ENCODE assay signal across 10 mouse cellular contexts in genomic region chr8:64152216-64152804, GRCm38 (mm10). TPM values are rescaled to one million over a fixed set of nuclear protein-coding genes. Genes with fewer than 3 reads are reported as not detected.
DNase-seq lines count a peak whose midpoint lies in the region; ATAC-seq and TF ChIP-seq lines count a peak whose summit lies in the region.
"Had no signal": no experiment of that assay in that cellular context is flagged by ENCODE, and none has a peak within 500 bp of the region (broad histone marks: within the 10 kb centered on the region; RNA-seq: fewer than 3 reads in every experiment).

No protein-coding gene starts in this region.

- TF ChIP-seq CTCF in midbrain, postnatal 0 days (IDR thresholded peaks at IDR 0.05): no peak

- no peaks in the 10 kb centered on the region; the same call in 1 of the 2 replicates for H3K4me1 ChIP-seq in forebrain, embryonic 11.5 days (replicated peaks; ENCODE audit: control insufficient read depth, insufficient read depth, low read length)
- H3K4me1 ChIP-seq in forebrain, embryonic 12.5 days: peaks cover 6% of the 10 kb centered on the region
- H3K4me1 ChIP-seq in forebrain, embryonic 16.5 days (replicated peaks; ENCODE audit: control insufficient read depth, insufficient read depth, low read length): peaks cover 6% of the 10 kb centered on the region
- no peaks in the 10 kb centered on the region for H3K4me1 ChIP-seq in midbrain, postnatal 0 days (ENCODE audit: insufficient read depth, low read length)
- 0 out of 2 replicates have a peak, but pooled peaks cover 3% of the 10 kb centered on the region for H3K4me1 ChIP-seq in embryonic facial prominence, embryonic 10.5 days
- no peaks in the 10 kb centered on the region for H3K4me1 ChIP-seq in kidney, embryonic 15.5 days

- no peak overlapping the region for H3K4me2 ChIP-seq in forebrain, embryonic 11.5 days (ENCODE audit: low read depth, low read length, severe bottlenecking)
- no peak overlapping the region for H3K4me2 ChIP-seq in forebrain, embryonic 12.5 days
- no peak overlapping the region for H3K4me2 ChIP-seq in forebrain, embryonic 16.5 days (ENCODE audit: low read length)
- no peak overlapping the region for H3K4me2 ChIP-seq in midbrain, postnatal 0 days (ENCODE audit: low read depth, low read length, poor library complexity, severe bottlenecking)
- no peak overlapping the region for H3K4me2 ChIP-seq in kidney, embryonic 15.5 days
- H3K4me2 ChIP-seq: limb, embryonic 12.5 days had no signal

- H3K36me3 ChIP-seq in forebrain, embryonic 11.5 days (ENCODE audit: control insufficient read depth, insufficient read depth, low read length): no peaks in the 10 kb centered on the region
- no peaks in the 10 kb centered on the region for H3K36me3 ChIP-seq in forebrain, embryonic 12.5 days (replicated peaks)
- H3K36me3 ChIP-seq in forebrain, embryonic 16.5 days (ENCODE audit: control insufficient read depth, insufficient read depth): no peaks in the 10 kb centered on the region
- no peaks in the 10 kb centered on the region for H3K36me3 ChIP-seq in midbrain, postnatal 0 days (ENCODE audit: insufficient read depth, low read length)
- no peaks in the 10 kb centered on the region for H3K36me3 ChIP-seq in embryonic facial prominence, embryonic 10.5 days (replicated peaks)
- no peaks in the 10 kb centered on the region for H3K36me3 ChIP-seq in kidney, embryonic 15.5 days
- H3K36me3 ChIP-seq: limb, embryonic 12.5 days had no signal

- no peak overlapping the region for H3K4me3 ChIP-seq in forebrain, embryonic 11.5 days (ENCODE audit: low read depth, low read length)
- H3K4me3 ChIP-seq in forebrain, embryonic 12.5 days (replicated peaks): no peak overlapping the region
- H3K4me3 ChIP-seq in forebrain, embryonic 16.5 days (replicated peaks; ENCODE audit: low read length): no peak overlapping the region
- H3K4me3 ChIP-seq in midbrain, postnatal 0 days (ENCODE audit: low read depth, low read length): no peak overlapping the region
- H3K4me3 ChIP-seq in embryonic facial prominence, embryonic 10.5 days: no peak overlapping the region
- H3K4me3 ChIP-seq in kidney, embryonic 15.5 days (replicated peaks): no peak overlapping the region
- H3K4me3 ChIP-seq: limb, embryonic 12.5 days had no signal

- no peak overlapping the region for H3K27ac ChIP-seq in forebrain, embryonic 11.5 days (ENCODE audit: low read depth, low read length)
- no peak overlapping the region for H3K27ac ChIP-seq in forebrain, embryonic 12.5 days
- no peak overlapping the region for H3K27ac ChIP-seq in forebrain, embryonic 16.5 days (ENCODE audit: low read length)
- H3K27ac ChIP-seq in midbrain, postnatal 0 days (ENCODE audit: low read depth, low read length): no peak overlapping the region
- no peak overlapping the region for H3K27ac ChIP-seq in embryonic facial prominence, embryonic 10.5 days (replicated peaks)
- H3K27ac ChIP-seq in kidney, embryonic 15.5 days: no peak overlapping the region
- H3K27ac ChIP-seq: limb, embryonic 12.5 days had no signal

- intact Hi-C loops in gastrocnemius, postnatal 14 days (cut with DNase I; ENCODE audit: low total_unique reads): no loop called here

- no peak overlapping the region for H3K9ac ChIP-seq in forebrain, embryonic 11.5 days (ENCODE audit: low read length)
- no peak overlapping the region for H3K9ac ChIP-seq in forebrain, embryonic 12.5 days
- H3K9ac ChIP-seq in forebrain, embryonic 16.5 days (replicated peaks; ENCODE audit: low read depth, low read length): no peak overlapping the region
- H3K9ac ChIP-seq in midbrain, postnatal 0 days (replicated peaks; ENCODE audit: low read length, poor library complexity, severe bottlenecking): no peak overlapping the region
- no peak overlapping the region for H3K9ac ChIP-seq in kidney, embryonic 15.5 days
- H3K9ac ChIP-seq: limb, embryonic 12.5 days had no signal

- WGBS in forebrain, embryonic 11.5 days: 67% methylated on average over 9 of the region's 9 CpGs
- WGBS in forebrain, embryonic 12.5 days: 64% methylated on average over 9 of the region's 9 CpGs
- 59% methylated on average over 9 of the region's 9 CpGs for WGBS in forebrain, embryonic 16.5 days
- WGBS in midbrain, postnatal 0 days: 62% methylated on average over 9 of the region's 9 CpGs
- WGBS in embryonic facial prominence, embryonic 10.5 days: 67% methylated on average over 9 of the region's 9 CpGs
- WGBS in kidney, embryonic 15.5 days: 78% methylated on average over 9 of the region's 9 CpGs

- no peaks in the 10 kb centered on the region for H3K27me3 ChIP-seq in forebrain, embryonic 11.5 days (ENCODE audit: control insufficient read depth, insufficient read depth, low read length)
- no peaks in the 10 kb centered on the region for H3K27me3 ChIP-seq in forebrain, embryonic 12.5 days
- H3K27me3 ChIP-seq in forebrain, embryonic 16.5 days (replicated peaks; ENCODE audit: control insufficient read depth, insufficient read depth, low read length): no peaks in the 10 kb centered on the region
- no peaks in the 10 kb centered on the region for H3K27me3 ChIP-seq in midbrain, postnatal 0 days (ENCODE audit: insufficient read depth, low read length)
- H3K27me3 ChIP-seq in embryonic facial prominence, embryonic 10.5 days (replicated peaks; ENCODE audit: low read depth, poor library complexity, severe bottlenecking): no peaks in the 10 kb centered on the region
- no peaks in the 10 kb centered on the region for H3K27me3 ChIP-seq in kidney, embryonic 15.5 days
- H3K27me3 ChIP-seq: limb, embryonic 12.5 days had no signal

- ATAC-seq in forebrain, embryonic 11.5 days (replicated peaks; ENCODE audit: low FRiP score): peak; percentile 65; the same call in 1 of the 2 replicates
- no peak for ATAC-seq in forebrain, embryonic 12.5 days (ENCODE audit: low FRiP score)
- ATAC-seq in forebrain, embryonic 16.5 days: peak; percentile 42; the same call in 1 of the 2 replicates
- ATAC-seq in midbrain, postnatal 0 days (ENCODE audit: low FRiP score): peak; percentile 71; the same call in 1 of the 2 replicates
- ATAC-seq in kidney, embryonic 15.5 days (replicated peaks; ENCODE audit: low FRiP score): no peak

- H3K9me3 ChIP-seq in forebrain, embryonic 11.5 days (ENCODE audit: control insufficient read depth, low read length): no peaks in the 10 kb centered on the region
- H3K9me3 ChIP-seq in forebrain, embryonic 12.5 days: no peaks in the 10 kb centered on the region
- no peaks in the 10 kb centered on the region for H3K9me3 ChIP-seq in forebrain, embryonic 16.5 days (ENCODE audit: control insufficient read depth, low read length)
- H3K9me3 ChIP-seq in midbrain, postnatal 0 days (ENCODE audit: low read length): no peaks in the 10 kb centered on the region
- no peaks in the 10 kb centered on the region for H3K9me3 ChIP-seq in embryonic facial prominence, embryonic 10.5 days
- H3K9me3 ChIP-seq in kidney, embryonic 15.5 days (replicated peaks): no peaks in the 10 kb centered on the region
- H3K9me3 ChIP-seq: limb, embryonic 12.5 days had no signal

- no peak for DNase-seq in forebrain, embryonic 11.5 days (ENCODE audit: low spot score)
- DNase-seq in layer of hippocampus, adult 9-11 months: peak; percentile 58
- DNase-seq in midbrain, postnatal 0 days (ENCODE audit: low spot score): peak; percentile 72
- no peak for DNase-seq in gastrocnemius, postnatal 14 days
- no peak for DNase-seq in embryonic facial prominence, embryonic 10.5 days (ENCODE audit: low spot score)
- DNase-seq: heart, postnatal 10 days had no signal

RNA-seq across cellular contexts. Expression of gene Tll1, which starts 53.8 kb away (rescaled TPM):
- 1.1 and 1.3 TPM in 2 replicates for polyA plus RNA-seq in forebrain, embryonic 11.5 days (2014; fragmentation: Nextera tagmentation; extraction: Ambion mirVana)
- 0.94 and 1.4 TPM in 2 replicates for polyA plus RNA-seq in forebrain, embryonic 12.5 days (2016; fragmentation: Nextera tagmentation; extraction: Ambion mirVana)
- 1.6 and 1.7 TPM in 2 replicates for polyA plus RNA-seq in forebrain, embryonic 16.5 days (2015; fragmentation: Nextera tagmentation; extraction: Ambion mirVana)
- 4.7 and 6.2 TPM in 2 replicates for total RNA-seq in midbrain, postnatal 0 days (2014; rRNA removed)
- 1.3 and 1.6 TPM in 2 replicates for polyA plus RNA-seq in midbrain, postnatal 0 days (2015; fragmentation: Nextera tagmentation; extraction: Ambion mirVana)
- total RNA-seq in gastrocnemius, postnatal 14 days (2021): 1 to 10 TPM; 2.0 to 2.9 TPM
- polyA plus RNA-seq in embryonic facial prominence, embryonic 10.5 days (2016; fragmentation: Nextera tagmentation; extraction: Ambion mirVana): 1.2 and 1.6 TPM in 2 replicates
- 0.60 and 0.77 TPM in 2 replicates for polyA plus RNA-seq in kidney, embryonic 15.5 days (2015; fragmentation: Nextera tagmentation; extraction: Ambion mirVana)

Comparison
In these comparisons a context has a peak if more than half of its experiments do, and no peak if none do; other contexts are left out.
1. ATAC-seq: peak in forebrain, embryonic 11.5 days (single experiment), forebrain, embryonic 16.5 days (single experiment) and midbrain, postnatal 0 days (single experiment); none in forebrain, embryonic 12.5 days (single experiment) and kidney, embryonic 15.5 days (single experiment).
2. DNase-seq: peak in layer of hippocampus, adult 9-11 months (single experiment) and midbrain, postnatal 0 days (single experiment); none in forebrain, embryonic 11.5 days (single experiment), gastrocnemius, postnatal 14 days (single experiment) and embryonic facial prominence, embryonic 10.5 days (single experiment).